Mouse (Mus musculus) megakaryocyte, adult 5-6 weeks (primary cell): ENCODE measurements around the gene Jmjd7. TPM values are rescaled to one million over a fixed set of nuclear protein-coding genes. Genes with fewer than 3 reads are reported as not detected.

Experiments used
- ATAC-seq: 2 replicates; pipeline ENCODE4 v1.8.0; 2016; ENCODE audit warnings: mild to moderate bottlenecking, inconsistent platforms; ENCODE audit not compliant: poor library complexity, severe bottlenecking
- total RNA-seq, 2 experiments: library from RNA; stranded (forward) in 1 of 2; stranded (reverse) in 1 of 2; fragments of 153-499, 151-499 nt in 1 of 2; fragments of 221-1000, 200-1000 nt in 1 of 2; gene quantifications; 2 replicates each; pipeline versions ENCODE4 v1.2.3 to v1.2.4; 2015 to 2017

Jmjd7 gene
- total RNA-seq, 2 experiments from 2014 or later, result 5.4 to 8.0 TPM

DNA sequence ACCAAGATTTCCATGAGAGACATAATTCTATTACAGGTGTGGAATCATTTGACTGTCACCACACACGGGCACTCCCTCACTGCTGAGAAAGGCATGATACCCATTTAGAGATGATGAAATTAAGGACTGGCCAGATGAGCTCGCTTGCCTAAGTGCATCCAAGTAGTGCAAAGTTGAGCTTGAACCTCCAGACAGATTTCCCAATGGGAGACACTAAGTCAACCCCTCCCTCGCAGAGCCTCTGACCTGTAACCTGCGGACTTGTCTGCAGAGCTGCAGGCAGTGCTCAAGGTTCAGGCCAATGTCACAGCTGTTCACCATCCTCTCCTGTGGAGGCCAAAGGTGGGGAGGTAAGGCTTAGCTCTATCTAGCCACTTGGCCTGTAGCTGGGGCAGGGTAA, 31.5 kb downstream of the Jmjd7 start:
- ATAC-seq, result no peak

DNA sequence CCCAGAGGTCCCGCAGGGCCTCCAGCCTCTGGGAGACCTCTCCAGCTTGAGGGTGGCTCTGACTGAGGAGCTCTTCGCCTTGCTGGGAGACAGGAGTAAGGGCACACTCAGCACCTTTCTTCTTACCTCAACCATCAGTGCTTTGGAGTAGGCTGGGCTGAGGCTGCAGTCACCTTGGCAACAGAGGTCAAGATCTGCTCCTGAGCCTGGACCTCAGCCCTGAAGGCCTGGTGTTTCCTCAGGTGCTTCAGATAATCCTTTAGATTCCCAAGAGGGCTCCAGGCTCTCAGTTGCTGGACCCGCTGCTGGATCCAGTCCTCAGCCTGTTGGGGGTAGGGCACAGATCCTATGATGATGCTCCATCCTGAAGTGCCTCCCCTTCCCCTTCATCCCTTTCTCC, 32.2 kb downstream of the Jmjd7 start:
- ATAC-seq, result no peak

DNA sequence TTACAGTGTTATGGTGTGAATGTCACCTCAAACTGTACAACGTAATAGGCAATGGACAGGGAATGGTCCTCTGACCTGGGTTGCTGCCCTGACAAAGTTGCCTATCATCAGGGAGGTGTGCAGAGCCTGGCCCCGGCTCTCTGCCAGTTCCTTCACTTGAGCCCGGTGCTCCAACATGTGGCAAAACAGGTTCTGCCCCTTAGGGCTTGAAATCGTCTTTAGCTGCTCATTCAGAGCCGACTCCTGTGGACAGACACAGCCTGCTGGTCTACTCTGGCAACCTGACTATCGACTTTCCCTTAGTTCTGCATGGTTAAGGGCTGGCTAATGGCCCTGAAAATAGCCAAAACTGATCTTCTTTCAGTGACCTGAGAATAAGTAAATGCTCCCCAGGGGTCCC, 32.9 kb downstream of the Jmjd7 start:
- no peak for ATAC-seq

DNA sequence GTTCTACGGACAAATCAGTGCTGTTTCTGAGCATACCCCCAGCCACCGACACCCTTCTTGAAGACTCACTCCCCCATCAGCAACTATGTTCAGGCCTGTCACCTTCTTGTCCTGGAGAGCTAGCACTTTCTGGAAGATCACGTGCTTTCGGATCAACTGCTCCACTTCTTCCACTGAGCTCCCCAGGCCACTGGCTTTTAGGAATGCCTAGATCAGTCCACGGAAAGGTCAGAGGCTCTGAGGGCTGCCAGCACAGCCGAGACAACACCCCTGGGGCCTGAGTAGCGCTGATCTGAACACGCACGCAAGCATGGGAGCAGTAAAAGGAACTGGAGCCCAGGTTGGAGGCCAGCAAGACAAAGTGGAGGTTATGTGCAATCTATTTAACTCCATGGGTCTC, 33.4 kb downstream of the Jmjd7 start:
- ATAC-seq, result no peak

DNA sequence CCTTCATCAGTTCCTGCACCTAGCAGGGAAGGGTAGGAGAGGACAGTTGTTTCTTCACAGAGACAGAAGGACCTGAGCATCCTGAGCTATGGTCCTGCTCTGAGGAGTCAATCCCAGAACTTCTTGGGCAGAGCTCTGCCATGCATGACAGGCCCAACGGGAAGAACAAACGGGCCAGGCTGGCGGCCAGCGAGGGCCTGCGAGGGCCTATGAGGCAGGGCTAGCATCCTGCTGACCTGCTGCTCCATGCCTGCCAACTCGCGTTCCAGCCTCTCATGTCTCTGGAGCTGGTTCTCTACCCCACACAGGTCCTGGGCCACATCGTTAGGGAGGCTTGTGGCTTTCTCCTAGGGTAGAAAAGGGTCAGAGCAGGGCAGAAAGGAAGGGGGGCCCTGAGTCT, 35.0 kb downstream of the Jmjd7 start:
- ATAC-seq, result no peak

DNA sequence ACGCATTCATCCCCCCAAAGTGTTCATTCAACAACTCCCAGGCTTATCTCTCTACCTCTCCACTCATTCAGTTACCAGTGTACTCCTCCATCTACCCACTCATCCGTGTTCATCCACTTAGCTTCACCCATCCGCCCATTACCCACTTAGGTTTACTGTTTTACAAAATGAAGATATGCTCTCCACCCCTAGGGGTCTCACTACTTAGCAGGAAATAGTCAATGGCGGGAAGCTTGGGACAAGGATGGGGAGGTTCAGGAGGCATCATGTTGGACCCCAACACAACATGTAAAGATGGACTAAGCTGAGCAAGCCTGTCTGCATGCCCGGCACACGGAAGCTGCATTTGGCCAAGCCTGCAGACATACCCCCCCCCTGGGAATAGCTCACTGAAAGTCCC, 37.4 kb downstream of the Jmjd7 start:
- ATAC-seq, result no peak

DNA sequence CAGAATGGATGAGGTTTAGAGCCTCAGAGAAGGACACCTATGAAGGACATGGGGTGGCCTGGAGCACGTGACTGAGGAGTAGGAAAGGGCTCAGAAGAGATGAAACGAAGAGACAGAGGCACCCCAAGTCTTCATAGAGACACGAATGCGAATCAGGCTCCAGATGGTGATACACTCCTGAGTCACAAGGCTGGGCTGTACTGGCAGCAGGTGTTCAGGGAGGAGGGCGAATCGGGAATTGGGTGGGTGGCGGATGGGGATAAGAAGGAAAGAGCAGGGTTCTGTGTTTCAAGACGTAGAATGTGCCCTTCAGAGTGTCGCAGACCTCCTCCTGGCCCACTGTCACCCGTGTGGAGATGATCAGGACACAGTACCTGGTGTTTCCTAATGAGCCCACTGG, 38.0 kb downstream of the Jmjd7 start:
- ATAC-seq, result no peak

DNA sequence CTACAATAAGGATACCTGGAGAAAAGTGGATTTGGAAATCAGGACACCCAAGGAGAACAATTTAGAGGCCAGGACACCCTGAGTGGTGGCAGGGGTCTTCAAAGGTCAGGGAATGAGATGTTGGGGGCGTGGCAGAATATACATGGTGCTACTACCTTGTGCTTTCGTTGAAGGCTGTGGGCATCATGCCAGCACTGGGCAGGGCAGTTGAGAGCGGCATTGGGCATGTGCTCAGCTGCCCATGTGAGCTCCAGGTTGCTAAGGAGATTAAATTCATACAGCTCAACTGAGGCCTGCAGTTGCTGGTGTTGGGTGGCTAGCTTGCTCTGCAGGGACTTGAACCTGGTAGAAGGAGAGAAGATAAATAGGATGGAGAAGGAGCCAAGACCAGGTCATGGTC, 38.9 kb downstream of the Jmjd7 start:
- no peak for ATAC-seq

DNA sequence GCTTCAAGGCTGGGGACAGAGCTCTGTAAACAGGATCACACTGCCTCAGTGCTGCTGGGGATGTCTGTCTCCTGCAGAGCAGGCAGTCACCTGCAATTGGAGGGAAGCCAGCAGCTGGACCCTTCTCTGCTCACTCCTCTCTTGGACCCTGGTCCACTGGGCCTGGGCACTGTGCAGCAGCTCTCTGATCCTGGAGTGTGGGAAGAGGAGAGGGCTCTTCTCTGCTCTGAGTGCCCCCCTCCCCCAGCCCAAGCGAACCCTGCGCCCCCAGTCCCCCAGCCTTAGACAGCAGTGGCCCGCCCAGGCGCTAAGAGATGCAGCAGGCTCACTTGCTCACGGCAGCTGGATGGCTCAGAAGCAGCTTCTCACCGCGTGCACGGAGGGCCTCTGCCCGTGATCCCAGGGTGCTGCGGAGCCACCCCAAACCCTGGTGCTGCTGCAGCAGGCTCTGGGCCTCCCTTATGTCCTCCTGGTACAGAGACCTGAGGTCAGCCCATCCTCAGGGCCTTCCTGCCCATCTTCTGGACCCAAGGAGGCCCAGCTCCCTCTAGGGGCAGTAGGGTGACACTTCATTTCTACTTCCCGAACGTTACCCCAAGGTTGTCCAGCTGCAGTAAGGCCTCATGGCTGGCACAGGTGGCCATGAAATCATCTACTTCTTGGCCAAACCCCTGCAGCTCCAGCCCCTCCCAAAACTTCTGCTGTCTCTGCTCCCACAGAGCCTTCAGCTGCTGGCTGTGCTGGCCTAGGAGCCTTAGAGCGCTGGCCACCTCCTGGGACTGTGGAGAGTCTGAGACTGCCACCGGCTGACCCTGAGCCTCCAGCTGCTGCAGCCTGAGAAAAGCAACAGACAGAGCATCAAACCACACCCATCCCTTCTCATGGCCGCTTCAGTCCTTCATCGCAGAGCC, 41.5 kb downstream of the Jmjd7 start:
- 0 out of 2 replicates have a peak, but pooled peaks have one; percentile 47 for ATAC-seq

DNA sequence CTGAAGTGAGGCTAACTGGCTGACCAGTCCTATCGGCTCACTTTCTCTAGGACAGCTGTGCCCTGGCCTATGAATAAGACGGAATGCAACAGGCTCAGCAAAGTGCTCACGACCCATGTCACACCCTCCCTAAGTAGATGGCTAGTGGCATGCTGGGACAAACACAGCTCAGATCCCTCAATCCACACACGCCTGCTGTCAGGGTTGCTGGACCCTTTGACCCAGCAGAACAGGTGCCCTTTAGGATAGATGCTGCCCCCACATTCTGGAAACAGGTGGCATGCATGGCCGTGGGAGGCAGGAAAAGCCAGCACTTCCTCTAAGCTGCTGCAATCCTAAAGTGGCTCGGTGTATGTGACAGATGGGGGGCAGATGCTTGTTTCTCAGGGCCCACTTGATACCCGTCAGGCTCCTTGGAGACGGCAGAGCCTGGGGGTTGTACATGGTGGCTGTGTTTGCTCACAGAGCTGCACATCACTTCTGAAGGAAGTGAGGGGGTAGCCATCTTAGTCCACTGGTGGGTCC, 42.2 kb downstream of the Jmjd7 start:
- no peak for ATAC-seq

DNA sequence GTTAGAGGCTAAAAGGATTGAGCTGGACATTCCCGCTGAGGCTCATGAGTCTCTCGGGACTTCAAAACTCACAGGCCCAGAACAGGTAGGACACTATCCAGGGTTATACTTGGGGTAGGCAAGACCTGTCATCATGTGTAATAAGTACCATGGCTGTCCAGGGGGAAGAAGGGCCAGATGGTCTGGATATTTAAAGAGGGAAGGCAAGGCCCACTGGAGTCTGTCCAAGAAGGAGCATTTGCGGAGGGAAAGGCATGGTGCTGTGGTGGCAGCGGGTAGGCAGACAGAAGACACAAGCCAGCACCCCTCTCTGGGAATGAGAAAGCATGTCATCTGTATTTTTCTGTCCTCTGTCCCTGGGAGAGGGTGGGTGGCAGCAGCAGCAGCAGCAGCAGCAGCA, 46.8 kb downstream of the Jmjd7 start:
- no peak for ATAC-seq

DNA sequence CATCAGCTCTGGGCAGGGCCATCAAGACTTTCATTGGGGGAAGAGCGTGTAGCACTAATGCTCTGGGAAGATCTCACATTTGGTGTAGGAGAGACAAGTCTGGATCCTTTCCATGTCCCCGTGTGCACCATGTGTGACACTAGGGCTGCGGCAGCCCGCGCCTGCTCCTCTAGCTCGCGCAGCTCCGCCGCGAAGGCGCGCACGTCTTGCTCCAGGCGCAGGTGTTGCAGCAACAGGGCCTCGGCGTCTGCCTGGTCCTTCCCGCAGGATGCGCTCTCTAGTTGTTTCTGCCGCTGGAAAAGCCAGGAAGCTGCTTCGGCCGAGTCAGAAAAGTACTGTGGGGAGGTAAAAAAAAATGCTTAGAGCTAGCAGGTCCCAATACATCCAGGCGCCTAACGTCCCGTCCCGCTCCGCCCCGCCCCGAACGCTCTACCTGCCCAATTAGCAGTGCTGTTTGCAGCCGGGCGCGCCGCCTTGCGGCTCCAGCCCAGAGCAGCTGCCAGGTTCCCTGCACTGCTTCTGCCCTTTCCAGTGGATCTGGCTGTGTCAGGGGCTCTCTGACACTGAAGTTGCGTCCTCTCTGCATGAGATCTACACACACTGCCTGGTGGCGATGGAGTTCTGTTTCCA, 48.9 kb downstream of the Jmjd7 start:
- peak; percentile 61 for ATAC-seq

Other genes with a start within 250 kb of the Jmjd7 start
- gene Rpap1, start 239.9 kb upstream of the Jmjd7 start, total RNA-seq (2015), result 2.9 and 3.9 TPM in 2 replicates
- 5.0 and 6.4 TPM in 2 replicates for gene Rpap1, start 239.9 kb upstream of the Jmjd7 start, total RNA-seq (2017)
- not detected in 2 replicates for gene Tyro3, start 229.8 kb upstream of the Jmjd7 start, total RNA-seq (2015)
- gene Tyro3, start 229.8 kb upstream of the Jmjd7 start, total RNA-seq (2017), result 0.33 TPM in 1 of 2 replicates, not detected in the other
- gene Mga, start 130.3 kb upstream of the Jmjd7 start, total RNA-seq (2015), result 36.3 and 44.5 TPM in 2 replicates
- gene Mga, start 130.3 kb upstream of the Jmjd7 start, total RNA-seq (2017), result 23.2 and 29.4 TPM in 2 replicates
- 2.1 and 3.3 TPM in 2 replicates for gene Mapkbp1, start 54.8 kb upstream of the Jmjd7 start, total RNA-seq (2015)
- 2.6 and 2.8 TPM in 2 replicates for gene Mapkbp1, start 54.8 kb upstream of the Jmjd7 start, total RNA-seq (2017)
- 0.80 and 1.7 TPM in 2 replicates for gene Gm28042, start within 50 bp of the Jmjd7 start, total RNA-seq (2015)
- gene Gm28042, start within 50 bp of the Jmjd7 start, total RNA-seq (2017), result 0.15 and 0.37 TPM in 2 replicates
- 0.43 and 1.3 TPM in 2 replicates for gene Pla2g4b, start 5.9 kb downstream of the Jmjd7 start, total RNA-seq (2015)
- gene Pla2g4b, start 5.9 kb downstream of the Jmjd7 start, total RNA-seq (2017), result 0.12 and 0.66 TPM in 2 replicates
- gene Ehd4, start 127.1 kb downstream of the Jmjd7 start, total RNA-seq (2015), result 50.9 and 56.7 TPM in 2 replicates
- 77.5 and 92.9 TPM in 2 replicates for gene Ehd4, start 127.1 kb downstream of the Jmjd7 start, total RNA-seq (2017)
- not detected in 2 replicates for gene Pla2g4e, start 217.9 kb downstream of the Jmjd7 start, total RNA-seq (2015)
- gene Pla2g4e, start 217.9 kb downstream of the Jmjd7 start, total RNA-seq (2017), result not detected in 2 replicates